Comparison of ENCODE assay signal across 23 mouse cellular contexts in the genomic region with DNA sequence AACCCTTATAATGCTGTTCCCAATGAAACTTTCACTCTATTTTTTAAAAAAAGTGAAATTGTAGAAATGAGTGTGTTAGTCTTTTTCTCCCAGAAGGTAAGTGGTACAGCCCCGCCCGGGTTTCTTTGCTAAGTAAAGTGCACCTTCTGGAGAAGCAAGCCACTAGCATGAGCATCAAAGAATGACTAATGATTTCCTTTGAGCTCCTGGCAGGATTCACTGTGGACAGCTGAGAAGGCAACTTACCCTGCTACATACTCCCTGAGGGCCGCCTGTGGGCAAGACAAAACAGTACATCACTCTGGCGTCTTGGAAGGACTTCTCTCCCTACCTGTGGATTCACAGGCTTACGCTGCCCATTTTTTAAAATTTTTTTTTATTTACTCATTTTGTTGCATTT.
A peak's percentile ranks its signal among the peaks of the same experiment; 100 is the strongest.
DNase-seq lines count a peak whose midpoint lies in the region; ATAC-seq and TF ChIP-seq lines count a peak whose summit lies in the region.
"Had no signal": no experiment of that assay in that cellular context is flagged by ENCODE, and none has a peak within 500 bp of the region (broad histone marks: within the 10 kb centered on the region; RNA-seq: fewer than 3 reads in every experiment).

No protein-coding gene starts in this region.

- no peaks in the 10 kb centered on the region for H3K9me3 ChIP-seq in midbrain, postnatal 0 days (ENCODE audit: low read length)
- H3K9me3 ChIP-seq in midbrain, embryonic 10.5 days (replicated peaks) = no peaks in the 10 kb centered on the region
- H3K9me3 ChIP-seq: embryonic facial prominence, embryonic 12.5 days; forebrain, embryonic 13.5 days; G1E; heart, embryonic 13.5 days; kidney, embryonic 15.5 days had no signal

- peak; percentile 9 for DNase-seq in gastrocnemius, postnatal 25 days
- no peak for DNase-seq in gastrocnemius, postnatal 36 days
- DNase-seq in midbrain, postnatal 0 days (ENCODE audit: low spot score) = peak; percentile 10
- DNase-seq in midbrain, embryonic 10.5 days (ENCODE audit: low spot score) = no peak
- peak; percentile 18 for DNase-seq in MN1 (ENCODE audit: low spot score)
- no peak for DNase-seq in B cell, adult 2 months
- DNase-seq: adrenal gland, postnatal 14 days; cerebellum, adult 9-11 months; gastrocnemius, postnatal 10 days; heart, adult 2 months; heart, postnatal 14 days; lung, postnatal 10 days; spleen, adult 18-20 months; thymus, postnatal 14 days had no signal

- no peak for TF ChIP-seq CTCF in midbrain, postnatal 0 days (IDR thresholded peaks at IDR 0.05)

- ATAC-seq in midbrain, postnatal 0 days (ENCODE audit: low FRiP score) = no peak
- no peak for ATAC-seq in erythroblast, adult 5-6 weeks (replicated peaks; ENCODE audit: low FRiP score, poor library complexity, severe bottlenecking)
- ATAC-seq: forebrain, embryonic 13.5 days; hindbrain, postnatal 0 days; intestine, embryonic 16.5 days had no signal

- H3K27me3 ChIP-seq in midbrain, postnatal 0 days (ENCODE audit: insufficient read depth, low read length) = no peaks in the 10 kb centered on the region
- H3K27me3 ChIP-seq in midbrain, embryonic 10.5 days (ENCODE audit: low read depth, poor library complexity, severe bottlenecking) = no peaks in the 10 kb centered on the region
- H3K27me3 ChIP-seq: embryonic facial prominence, embryonic 12.5 days; heart, embryonic 13.5 days; kidney, embryonic 15.5 days had no signal

- no peak overlapping the region for H3K9ac ChIP-seq in midbrain, postnatal 0 days (replicated peaks; ENCODE audit: low read length, poor library complexity, severe bottlenecking)
- H3K9ac ChIP-seq: embryonic facial prominence, embryonic 12.5 days; forebrain, embryonic 13.5 days; heart, embryonic 13.5 days; kidney, embryonic 15.5 days had no signal

- no peaks in the 10 kb centered on the region for H3K4me1 ChIP-seq in midbrain, postnatal 0 days (ENCODE audit: insufficient read depth, low read length)
- H3K4me1 ChIP-seq in midbrain, embryonic 10.5 days = peaks cover 9% of the 10 kb centered on the region
- H3K4me1 ChIP-seq: embryonic facial prominence, embryonic 12.5 days had no signal

- no peak overlapping the region for H3K27ac ChIP-seq in midbrain, postnatal 0 days (ENCODE audit: low read depth, low read length)
- no peak overlapping the region for H3K27ac ChIP-seq in midbrain, embryonic 10.5 days (replicated peaks)
- H3K27ac ChIP-seq: embryonic facial prominence, embryonic 12.5 days; forebrain, embryonic 13.5 days; heart, adult 2 months; heart, embryonic 13.5 days; hindbrain, postnatal 0 days; kidney, embryonic 15.5 days had no signal

- H3K36me3 ChIP-seq in midbrain, postnatal 0 days (ENCODE audit: insufficient read depth, low read length) = no peaks in the 10 kb centered on the region
- no peaks in the 10 kb centered on the region for H3K36me3 ChIP-seq in midbrain, embryonic 10.5 days
- H3K36me3 ChIP-seq: embryonic facial prominence, embryonic 12.5 days; heart, embryonic 13.5 days; kidney, embryonic 15.5 days had no signal

- H3K4me2 ChIP-seq in midbrain, postnatal 0 days (ENCODE audit: low read depth, low read length, poor library complexity, severe bottlenecking) = no peak overlapping the region
- H3K4me2 ChIP-seq: embryonic facial prominence, embryonic 12.5 days; forebrain, embryonic 13.5 days; heart, embryonic 13.5 days; kidney, embryonic 15.5 days; midbrain, embryonic 11.5 days had no signal

- no peak overlapping the region for H3K4me3 ChIP-seq in midbrain, postnatal 0 days (ENCODE audit: low read depth, low read length)
- H3K4me3 ChIP-seq in midbrain, embryonic 10.5 days = no peak overlapping the region
- H3K4me3 ChIP-seq: embryonic facial prominence, embryonic 12.5 days; forebrain, embryonic 13.5 days; heart, adult 2 months; heart, embryonic 13.5 days; kidney, embryonic 15.5 days had no signal

- intact Hi-C loops in gastrocnemius, postnatal 36 days (cut with DNase I) = no loop called here

- WGBS in midbrain, postnatal 0 days = 84% methylated on average over 5 of the region's 5 CpGs
- 86% methylated on average over 5 of the region's 5 CpGs for WGBS in midbrain, embryonic 10.5 days

Comparison
In these comparisons a context has a peak if more than half of its experiments do, and no peak if none do; other contexts are left out.
1. DNase-seq: peak in gastrocnemius, postnatal 25 days (single experiment), midbrain, postnatal 0 days (single experiment) and MN1 (single experiment); none in gastrocnemius, postnatal 36 days (0 of 2), midbrain, embryonic 10.5 days (single experiment) and B cell, adult 2 months (0 of 2).